Mouse (Mus musculus) heart, embryonic 13.5 days (tissue): Measurements from ENCODE around the gene Trpv4. TPM values are rescaled to one million over a fixed set of nuclear protein-coding genes. Genes with fewer than 3 reads are reported as not detected.

ENCODE experiments used
- ATAC-seq: fragments of 200-750 bp; cut with Nextera tagmentation; 2 replicates; pipeline ENCODE4 v1.8.0; 2017; ENCODE audit warnings: moderate TSS enrichment; ENCODE audit not compliant: insufficient number of reproducible peaks, low FRiP score, low TSS enrichment; ENCODE audit errors: extremely low read depth
- H3K27ac ChIP-seq: fragments of 300-500 bp; sonication (generic); replicated peaks from 2 replicates; pipeline ENCODE4 v1.5.1; 2015; ENCODE audit warnings: moderate library complexity, mild to moderate bottlenecking, inconsistent platforms
- H3K27me3 ChIP-seq: fragments of 300-500 bp; sonication (generic); replicated peaks from 2 replicates; pipeline ENCODE4 v1.6.1; 2015; ENCODE audit warnings: mild to moderate bottlenecking, inconsistent platforms
- H3K36me3 ChIP-seq: fragments of 300-500 bp; sonication (generic); 2 replicates; pipeline ENCODE4 v1.6.1; 2015; ENCODE audit warnings: mild to moderate bottlenecking, inconsistent platforms
- H3K4me1 ChIP-seq: fragments of 300-500 bp; sonication (generic); 2 replicates; pipeline ENCODE4 v1.6.1; 2015; ENCODE audit warnings: inconsistent platforms
- H3K4me2 ChIP-seq: fragments of 300-500 bp; sonication (generic); 2 replicates; pipeline ENCODE4 v1.6.1; 2015; ENCODE audit warnings: inconsistent platforms, mild to moderate bottlenecking, moderate library complexity
- H3K4me3 ChIP-seq: fragments of 300-500 bp; sonication (generic); 2 replicates; pipeline ENCODE4 v1.5.1; 2015; ENCODE audit warnings: moderate library complexity, mild to moderate bottlenecking, inconsistent platforms
- H3K9ac ChIP-seq: fragments of 300-500 bp; sonication (generic); 2 replicates; pipeline ENCODE4 v1.6.1; 2015; ENCODE audit warnings: inconsistent platforms, mild to moderate bottlenecking, moderate library complexity
- H3K9me3 ChIP-seq: fragments of 300-500 bp; sonication (generic); 2 replicates; pipeline ENCODE4 v1.6.1; 2016; ENCODE audit warnings: inconsistent platforms
- WGBS: fragments of 180-500 bp; shearing (Covaris S2); methylation state at CpG from one replicate; pipeline ENCODE4 v1.1.7; 2015; ENCODE audit warnings: mixed read lengths; 5-methylcytosine and 5-hydroxymethylcytosine counted together
- polyA plus RNA-seq: library from polyadenylated mRNA; unstranded; fragments of >200 nt; fragmentation: Nextera tagmentation; extraction: Ambion mirVana; gene quantifications from 2 replicates; pipeline ENCODE4 v1.2.1, GENCODE M21; 2015

Trpv4 gene
- polyA plus RNA-seq, 1 experiment from 2014 or later: 0.83 TPM

DNA sequence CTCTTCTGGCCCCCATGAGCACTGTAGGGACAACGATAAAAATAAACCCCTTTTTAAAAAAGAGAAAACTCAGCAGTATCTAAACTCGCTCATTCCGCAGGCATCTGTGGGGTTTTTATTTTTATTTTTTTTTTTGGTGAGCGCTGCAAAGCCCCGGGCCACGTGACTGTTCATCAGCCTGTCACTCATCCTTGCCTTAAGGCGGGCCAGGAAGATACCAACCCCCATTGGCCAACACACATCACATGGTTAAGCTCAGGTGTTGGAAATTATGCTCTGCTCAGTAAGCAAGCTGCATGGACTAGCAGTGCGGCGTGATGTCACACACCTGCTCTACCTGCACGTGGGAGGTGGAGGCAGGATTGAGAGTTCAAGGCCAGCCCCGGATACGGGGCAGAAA is 40.4 kb downstream of the Trpv4 start:
- no peak overlapping the region for H3K4me2 ChIP-seq
- WGBS: 64% methylated on average over 12 of the region's 12 CpGs
- H3K27ac ChIP-seq: no peak overlapping the region
- H3K9ac ChIP-seq: no peak overlapping the region
- H3K9me3 ChIP-seq: no peaks in the 10 kb centered on the region
- no peak overlapping the region for H3K4me3 ChIP-seq
- H3K27me3 ChIP-seq: peaks cover 41% of the 10 kb centered on the region
- ATAC-seq: no peak
- H3K4me1 ChIP-seq: no peaks in the 10 kb centered on the region
- H3K36me3 ChIP-seq: no peaks in the 10 kb centered on the region

DNA sequence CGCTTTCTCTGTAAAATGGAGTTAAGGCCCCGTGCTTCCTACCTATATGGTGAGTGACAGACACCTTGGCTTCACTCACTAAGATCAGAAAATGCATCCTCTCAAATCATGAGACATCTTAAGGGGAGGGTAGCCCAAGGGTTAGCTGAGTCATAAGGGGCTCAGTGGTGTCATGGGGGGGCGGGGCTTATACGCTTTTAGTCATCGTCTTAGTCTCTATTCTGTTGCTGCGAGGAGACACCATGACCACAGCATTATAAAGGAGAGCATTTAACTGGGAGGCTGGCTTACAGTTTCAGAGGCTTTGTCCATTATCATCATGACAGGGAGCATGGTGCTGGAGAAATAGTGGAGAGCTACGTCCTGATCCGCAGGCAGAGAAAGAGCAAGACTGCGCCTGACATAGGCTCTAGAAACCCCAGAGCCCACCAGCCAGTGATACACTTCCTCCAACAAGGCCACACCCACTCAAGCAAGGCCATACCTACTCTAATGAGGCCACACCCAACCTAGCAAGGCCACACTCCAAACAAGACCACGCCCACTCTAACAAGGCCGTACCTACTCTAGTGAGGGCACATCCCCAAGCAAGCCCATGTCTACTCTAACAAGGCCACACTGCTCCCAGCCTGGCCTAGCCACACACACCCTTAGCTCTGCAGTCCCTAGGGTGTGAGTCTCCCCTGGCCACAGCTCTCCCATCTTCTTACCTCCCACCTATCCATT is 41.7 kb downstream of the Trpv4 start:
- Histone ChIP-seq H3K36me3 (no peaks in the 10 kb centered on the region), H3K9me3 (no peaks in the 10 kb centered on the region), H3K4me2 (no peak overlapping the region), H3K27ac (no peak overlapping the region), H3K9ac (no peak overlapping the region), H3K4me3 (no peak overlapping the region), H3K27me3 (peaks cover 39% of the 10 kb centered on the region), H3K4me1 (no peaks in the 10 kb centered on the region)
- no peak for ATAC-seq
- 74% methylated on average over 11 of the region's 11 CpGs for WGBS

DNA sequence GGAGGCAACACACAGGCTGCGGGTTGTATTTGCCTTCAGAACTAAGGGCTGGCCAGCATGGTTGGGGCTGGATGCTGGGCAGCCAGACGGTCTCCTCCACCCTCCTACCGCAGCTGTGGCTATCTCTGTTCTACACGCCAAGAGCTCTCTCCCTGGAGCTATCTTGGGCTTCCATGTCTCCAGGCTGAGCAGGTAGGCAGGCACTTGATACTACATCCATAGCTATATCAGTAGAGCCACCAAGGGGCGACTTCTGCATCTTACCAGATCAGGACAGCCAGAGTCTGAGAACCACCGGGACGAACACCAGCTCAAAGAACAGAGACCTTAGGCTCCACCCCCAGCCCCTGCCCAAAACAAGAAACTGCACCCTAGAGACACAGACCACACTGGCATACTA is 43.4 kb downstream of the Trpv4 start:
- no peak overlapping the region for H3K4me2 ChIP-seq
- 47% methylated on average over 7 of the region's 7 CpGs for WGBS
- no peaks in the 10 kb centered on the region for H3K9me3 ChIP-seq
- H3K9ac ChIP-seq: no peak overlapping the region
- no peak for ATAC-seq
- H3K4me1 ChIP-seq: no peaks in the 10 kb centered on the region
- no peak overlapping the region for H3K27ac ChIP-seq
- peaks cover 42% of the 10 kb centered on the region for H3K27me3 ChIP-seq
- H3K4me3 ChIP-seq: no peak overlapping the region
- H3K36me3 ChIP-seq: no peaks in the 10 kb centered on the region

DNA sequence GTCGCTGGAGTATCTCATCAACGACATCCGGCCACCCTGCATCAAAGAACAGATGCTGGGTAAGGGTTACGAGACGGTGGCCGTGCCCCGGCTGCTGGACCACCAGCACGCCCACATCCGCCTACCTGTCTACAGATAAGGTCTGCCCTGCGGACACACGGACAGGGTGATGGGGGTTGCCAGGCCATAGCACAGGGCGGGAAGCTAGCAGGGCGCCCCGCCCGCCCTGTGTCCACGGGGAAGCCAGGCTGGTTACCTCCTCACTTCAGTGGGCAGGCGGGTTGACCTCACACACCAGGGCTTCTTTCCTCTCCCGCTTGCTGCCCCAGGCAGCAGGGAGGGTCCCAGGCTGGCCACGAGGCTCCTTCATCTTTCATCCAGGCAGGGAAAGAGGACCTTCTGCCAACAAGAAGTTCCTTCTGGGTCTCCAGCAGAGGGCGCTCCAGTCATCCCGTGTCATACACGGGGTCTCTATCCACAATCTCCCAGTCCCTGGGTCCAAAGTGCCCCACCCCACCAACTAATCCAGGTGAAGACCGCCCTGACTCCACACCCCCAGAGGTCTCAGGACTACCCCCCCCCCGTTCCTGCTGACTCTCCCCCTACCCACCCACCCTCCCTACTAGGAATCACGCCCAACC is 46.1 kb downstream of the Trpv4 start:
- peaks cover 36% of the 10 kb centered on the region for H3K27me3 ChIP-seq
- no peak overlapping the region for H3K4me2 ChIP-seq
- no peak overlapping the region for H3K4me3 ChIP-seq
- H3K27ac ChIP-seq: no peak overlapping the region
- H3K9ac ChIP-seq: no peak overlapping the region
- H3K4me1 ChIP-seq: peaks cover 20% of the 10 kb centered on the region
- no peaks in the 10 kb centered on the region for H3K9me3 ChIP-seq
- no peak for ATAC-seq
- H3K36me3 ChIP-seq: no peaks in the 10 kb centered on the region
- 49% methylated on average over 25 of the region's 25 CpGs for WGBS

DNA sequence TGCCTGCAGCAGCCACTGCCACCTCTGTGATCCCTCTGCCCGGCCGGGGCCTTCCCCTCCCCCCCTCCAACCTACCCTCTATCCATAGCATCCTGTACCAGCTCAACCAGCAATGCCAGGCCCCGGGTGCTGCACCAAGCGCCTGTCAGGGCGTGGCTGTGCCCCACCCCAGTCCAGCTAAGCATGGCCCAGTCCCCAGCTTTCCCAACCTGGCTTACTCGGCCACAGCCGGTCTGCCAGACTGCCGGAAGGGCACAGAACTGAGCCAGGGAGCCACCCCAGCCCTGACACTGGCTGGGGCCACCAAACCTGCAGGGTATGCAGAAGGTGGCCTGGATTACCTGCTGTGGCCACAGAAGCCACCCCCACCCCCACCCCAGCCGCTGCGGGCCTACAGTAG is 47.0 kb downstream of the Trpv4 start:
- 72% methylated on average over 10 of the region's 10 CpGs for WGBS
- Histone ChIP-seq H3K4me2 (no peak overlapping the region), H3K9me3 (no peaks in the 10 kb centered on the region), H3K27me3 (peaks cover 36% of the 10 kb centered on the region), H3K27ac (no peak overlapping the region), H3K36me3 (no peaks in the 10 kb centered on the region), H3K4me1 (peaks cover 20% of the 10 kb centered on the region), H3K9ac (no peak overlapping the region), H3K4me3 (no peak overlapping the region)
- ATAC-seq: no peak

DNA sequence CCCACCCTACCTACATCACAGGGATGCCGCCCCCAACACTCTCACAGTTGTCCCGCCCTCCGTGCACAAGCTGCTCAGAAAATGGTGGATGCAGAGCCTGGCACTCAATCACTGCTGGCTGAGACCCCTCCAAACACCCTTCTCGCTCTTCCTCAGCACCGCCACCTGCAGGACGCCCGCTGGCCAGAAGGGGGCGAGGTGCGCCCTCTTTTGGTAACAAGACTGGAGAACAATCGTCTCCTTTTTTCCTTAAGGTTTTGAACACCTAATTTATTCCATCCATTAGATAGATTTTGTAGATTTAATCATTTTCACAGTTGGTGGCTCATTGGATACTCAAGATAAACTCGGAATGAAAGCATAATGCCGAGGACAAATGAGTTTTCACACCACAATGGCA is 49.7 kb downstream of the Trpv4 start:
- Histone ChIP-seq H3K4me2 (no peak overlapping the region), H3K27ac (no peak overlapping the region), H3K36me3 (no peaks in the 10 kb centered on the region), H3K4me1 (peaks cover 23% of the 10 kb centered on the region), H3K9ac (no peak overlapping the region), H3K4me3 (no peak overlapping the region), H3K9me3 (no peaks in the 10 kb centered on the region), H3K27me3 (peaks cover 34% of the 10 kb centered on the region)
- ATAC-seq: no peak
- WGBS: 10% methylated on average over 12 of the region's 12 CpGs

DNA sequence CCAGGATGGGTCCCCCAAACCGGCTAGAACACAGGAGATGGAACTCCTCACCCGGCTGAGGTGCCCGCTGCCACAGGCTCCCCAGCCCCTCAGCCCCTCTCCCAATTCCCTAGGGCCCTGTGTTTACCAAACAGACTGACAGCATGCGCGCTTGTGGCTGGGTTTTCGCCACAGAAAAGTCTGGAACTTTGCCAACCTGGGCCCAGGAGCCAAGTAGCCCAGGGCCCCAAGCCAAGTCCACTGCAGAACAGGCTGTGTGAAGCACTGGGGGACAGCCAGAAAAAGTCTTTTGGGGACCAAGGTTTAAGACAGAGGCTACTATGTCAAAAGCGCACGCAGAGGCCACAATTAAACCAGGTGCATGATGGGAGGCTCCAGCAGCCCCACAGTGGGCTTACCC is 50.6 kb downstream of the Trpv4 start:
- 61% methylated on average over 8 of the region's 8 CpGs for WGBS
- ATAC-seq: no peak

DNA sequence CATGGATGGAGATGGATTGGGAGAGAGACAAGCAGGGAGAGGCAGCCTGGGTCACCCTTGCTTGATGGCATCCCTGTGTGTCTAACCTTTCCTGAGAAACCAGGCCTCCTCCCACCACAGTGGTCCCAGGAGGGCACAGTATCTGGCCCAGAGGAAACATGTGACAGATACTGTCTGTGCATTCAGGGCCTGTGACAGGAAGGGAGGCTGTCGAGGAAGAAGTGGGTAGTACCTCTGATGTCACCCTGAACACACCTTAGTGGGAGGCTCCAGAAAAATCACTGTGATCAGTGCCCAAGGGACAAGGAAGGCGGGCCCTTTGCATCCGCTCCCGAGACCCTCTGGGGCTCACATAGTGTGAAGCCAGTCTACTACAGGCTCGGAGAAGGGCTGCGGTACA is 52.2 kb downstream of the Trpv4 start:
- no peak overlapping the region for H3K9ac ChIP-seq
- no peak overlapping the region for H3K4me2 ChIP-seq
- peaks cover 21% of the 10 kb centered on the region for H3K27me3 ChIP-seq
- no peak overlapping the region for H3K4me3 ChIP-seq
- WGBS: 76% methylated on average over 6 of the region's 6 CpGs
- no peaks in the 10 kb centered on the region for H3K9me3 ChIP-seq
- no peak for ATAC-seq
- H3K4me1 ChIP-seq: peaks cover 23% of the 10 kb centered on the region
- H3K27ac ChIP-seq: no peak overlapping the region
- no peaks in the 10 kb centered on the region for H3K36me3 ChIP-seq

More for the DNA sequence above, 50.6 kb downstream of the Trpv4 start:
- Histone ChIP-seq H3K9me3 (no peaks in the 10 kb centered on the region), H3K27me3 (peaks cover 32% of the 10 kb centered on the region), H3K27ac (no peak overlapping the region), H3K4me3 (no peak overlapping the region), H3K36me3 (no peaks in the 10 kb centered on the region), H3K9ac (peak overlapping the region; percentile 3; the same call in 1 of the 2 replicates), H3K4me2 (no peak overlapping the region), H3K4me1 (peaks cover 23% of the 10 kb centered on the region)

DNA sequence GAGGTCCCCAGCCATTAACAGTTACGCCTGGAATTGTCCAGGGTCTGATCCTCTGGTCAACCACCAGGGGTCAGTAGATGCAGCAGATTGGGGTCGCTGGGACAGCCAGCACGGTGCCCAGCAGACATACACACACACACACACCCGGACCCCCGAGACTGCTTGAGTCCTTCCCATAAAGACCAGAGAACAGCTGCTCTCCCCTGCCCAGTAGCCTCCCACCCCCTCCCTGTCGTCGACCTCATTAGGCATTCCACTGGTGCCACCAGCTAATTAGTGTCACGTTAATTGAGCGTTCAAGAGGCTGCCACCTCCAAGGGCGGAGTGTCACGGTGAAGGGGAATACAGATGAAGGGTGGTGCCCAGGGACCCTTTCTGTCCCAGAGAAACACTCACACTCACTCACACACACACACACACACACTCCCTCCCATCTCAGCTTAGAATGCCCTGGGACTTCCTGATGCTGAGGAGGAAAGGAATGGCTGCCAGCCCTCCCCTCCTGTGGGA is 53.4 kb downstream of the Trpv4 start:
- no peaks in the 10 kb centered on the region for H3K9me3 ChIP-seq
- no peak overlapping the region for H3K4me3 ChIP-seq
- H3K9ac ChIP-seq: no peak overlapping the region
- H3K36me3 ChIP-seq: no peaks in the 10 kb centered on the region
- peaks cover 23% of the 10 kb centered on the region for H3K4me1 ChIP-seq
- no peak overlapping the region for H3K27ac ChIP-seq
- ATAC-seq: no peak
- H3K4me2 ChIP-seq: no peak overlapping the region
- H3K27me3 ChIP-seq: peaks cover 10% of the 10 kb centered on the region; the same call in 1 of the 2 replicates
- 29% methylated on average over 11 of the region's 11 CpGs for WGBS

DNA sequence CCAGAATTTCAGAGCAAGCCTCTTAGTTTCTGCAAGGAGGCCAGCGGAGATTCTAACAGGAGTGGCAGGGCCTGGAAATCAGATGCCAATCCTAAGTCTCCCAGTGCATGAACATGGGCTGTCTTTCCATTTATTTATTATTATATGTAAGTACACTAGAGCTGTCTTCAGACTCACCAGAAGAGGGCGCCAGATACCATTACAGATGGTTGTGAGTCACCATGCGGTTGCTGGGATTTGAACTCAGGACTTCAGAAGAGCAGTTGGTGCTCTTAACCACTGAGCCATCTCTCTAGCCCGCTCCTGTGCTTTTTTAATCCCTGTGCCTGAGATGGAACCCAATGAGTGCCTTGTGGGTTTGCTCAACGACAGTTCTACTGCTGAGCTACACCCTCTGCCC is 54.2 kb downstream of the Trpv4 start:
- Histone ChIP-seq H3K4me2 (no peak overlapping the region), H3K4me1 (peaks cover 20% of the 10 kb centered on the region), H3K27me3 (peaks cover 1% of the 10 kb centered on the region; the same call in 1 of the 2 replicates), H3K9me3 (no peaks in the 10 kb centered on the region), H3K36me3 (no peaks in the 10 kb centered on the region), H3K9ac (no peak overlapping the region), H3K4me3 (no peak overlapping the region), H3K27ac (no peak overlapping the region)
- 66% methylated on average over 5 of the region's 5 CpGs for WGBS
- no peak for ATAC-seq

DNA sequence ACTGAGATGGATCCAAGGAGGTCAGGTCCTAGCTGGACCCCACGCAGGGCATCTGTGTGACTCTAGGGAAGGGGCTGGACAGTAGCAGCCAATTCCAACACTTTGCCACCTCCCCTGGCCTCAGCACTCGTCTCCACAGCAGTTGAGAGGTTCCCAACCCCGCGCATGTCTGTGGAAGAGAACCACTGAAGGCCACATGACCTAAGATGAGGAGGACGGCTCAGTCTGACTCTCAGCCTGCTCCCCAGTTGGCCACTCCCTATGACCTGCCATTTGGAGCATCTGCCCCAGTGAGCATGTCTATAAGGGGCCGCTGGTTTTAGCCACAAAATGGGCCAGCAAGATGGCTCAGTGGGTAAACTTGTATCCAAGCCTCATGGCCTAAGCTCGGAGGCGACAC is 56.2 kb downstream of the Trpv4 start:
- peaks cover 8% of the 10 kb centered on the region for H3K4me1 ChIP-seq
- ATAC-seq: no peak
- H3K9ac ChIP-seq: no peak overlapping the region
- H3K27me3 ChIP-seq: no peaks in the 10 kb centered on the region
- no peak overlapping the region for H3K27ac ChIP-seq
- whole genome bisulfite sequencing: 60% methylated on average over 8 of the region's 8 CpGs
- no peaks in the 10 kb centered on the region for H3K9me3 ChIP-seq
- H3K4me2 ChIP-seq: no peak overlapping the region
- no peak overlapping the region for H3K4me3 ChIP-seq
- H3K36me3 ChIP-seq: no peaks in the 10 kb centered on the region

DNA sequence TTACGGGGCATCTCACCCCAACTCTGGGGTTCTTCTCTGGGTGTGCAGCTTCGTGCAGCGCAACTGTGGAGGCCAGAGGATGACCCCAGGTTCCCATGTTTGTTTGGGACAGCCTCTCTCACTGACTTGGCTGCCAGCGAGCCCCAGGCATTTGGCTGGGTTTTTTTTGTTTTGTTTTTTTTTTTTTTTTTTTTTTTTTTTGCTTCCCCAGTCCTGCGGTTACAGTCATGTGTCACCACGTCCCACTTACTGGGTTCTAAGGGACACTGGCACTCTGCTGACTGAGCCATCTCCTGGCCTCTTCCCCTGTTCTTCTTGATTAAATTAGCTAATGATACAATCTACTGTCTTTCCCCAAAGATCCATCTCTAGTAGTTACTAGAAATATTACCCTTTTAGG is 60.6 kb downstream of the Trpv4 start:
- ATAC-seq: no peak
- H3K9me3 ChIP-seq: no peaks in the 10 kb centered on the region
- 54% methylated on average over 6 of the region's 6 CpGs for WGBS
- no peak overlapping the region for H3K4me2 ChIP-seq
- H3K27me3 ChIP-seq: peaks cover 3% of the 10 kb centered on the region; the same call in 1 of the 2 replicates
- no peaks in the 10 kb centered on the region for H3K36me3 ChIP-seq
- H3K4me1 ChIP-seq: peaks cover 43% of the 10 kb centered on the region
- no peak overlapping the region for H3K9ac ChIP-seq
- no peak overlapping the region for H3K4me3 ChIP-seq
- no peak overlapping the region for H3K27ac ChIP-seq
